Mouse (Mus musculus): ENCODE data around the gene Pheta2. TPM values are rescaled to one million over a fixed set of nuclear protein-coding genes. Genes with fewer than 3 reads are reported as not detected.

Pheta2 gene
- polyA plus RNA-seq, 1 experiment from 2014 or later, result 1.1 TPM

DNA sequence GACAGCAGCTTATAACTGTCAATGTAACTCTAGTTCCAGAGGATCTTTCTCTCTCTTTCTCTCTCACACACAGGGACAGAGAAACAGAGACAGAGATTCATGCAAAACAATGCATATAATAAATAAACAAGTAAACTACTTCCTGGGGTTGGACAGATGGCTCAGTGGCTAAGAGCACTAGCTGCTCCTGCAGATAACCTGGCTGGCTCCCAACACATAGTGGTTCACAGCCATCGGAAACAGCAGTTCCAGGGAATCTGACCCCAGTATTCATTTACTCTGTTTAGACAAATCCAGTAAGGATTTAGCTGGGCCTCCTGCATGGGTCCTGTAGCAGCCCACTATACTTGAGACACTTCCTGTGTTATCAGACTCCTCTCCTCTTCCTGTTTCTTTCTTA is 19.1 kb upstream of the Pheta2 start:
- 79% methylated on average over 1 of the region's 1 CpGs for WGBS
- H3K4me2 ChIP-seq (ENCODE audit: low read length), result no peak overlapping the region
- no peak overlapping the region for H3K9ac ChIP-seq (ENCODE audit: low read depth, low read length)
- H3K4me3 ChIP-seq (ENCODE audit: low read depth, low read length), result no peak overlapping the region
- H3K36me3 ChIP-seq (ENCODE audit: control insufficient read depth, insufficient read depth, low read length), result no peaks in the 10 kb centered on the region
- H3K27ac ChIP-seq (ENCODE audit: low read length), result no peak overlapping the region
- no peaks in the 10 kb centered on the region for H3K4me1 ChIP-seq (ENCODE audit: control insufficient read depth, insufficient read depth, low read length)
- no peaks in the 10 kb centered on the region for H3K9me3 ChIP-seq (replicated peaks; ENCODE audit: control insufficient read depth, low read length, poor library complexity, severe bottlenecking)
- H3K27me3 ChIP-seq (ENCODE audit: control insufficient read depth, insufficient read depth, low read depth, low read length), result no peaks in the 10 kb centered on the region
- no peak for ATAC-seq

DNA sequence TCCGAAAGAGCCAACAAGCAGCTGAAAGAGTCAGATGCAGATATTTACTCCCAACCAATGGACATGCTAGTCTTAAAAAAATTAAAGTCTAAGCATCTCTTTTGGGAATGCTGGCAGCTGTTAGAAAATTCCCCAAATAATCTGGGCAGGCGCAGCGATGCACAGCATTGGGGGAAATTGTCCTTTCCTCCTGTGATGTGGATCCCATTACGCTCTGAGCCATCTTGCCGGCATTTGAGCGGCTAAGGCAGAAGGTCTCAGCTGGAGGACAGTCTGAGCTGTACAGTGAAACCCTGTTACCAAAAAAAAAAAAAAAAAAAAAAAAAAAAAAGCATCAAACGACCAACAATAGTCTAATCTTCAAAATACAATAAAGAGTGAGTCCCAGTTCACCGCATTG is 16.5 kb upstream of the Pheta2 start:
- Histone ChIP-seq H3K4me3 (ENCODE audit: low read depth, low read length) (no peak overlapping the region), H3K4me2 (ENCODE audit: low read length) (no peak overlapping the region), H3K27me3 (ENCODE audit: control insufficient read depth, insufficient read depth, low read depth, low read length) (no peaks in the 10 kb centered on the region), H3K4me1 (ENCODE audit: control insufficient read depth, insufficient read depth, low read length) (no peaks in the 10 kb centered on the region), H3K27ac (ENCODE audit: low read length) (no peak overlapping the region), H3K9me3 (replicated peaks; ENCODE audit: control insufficient read depth, low read length, poor library complexity, severe bottlenecking) (no peaks in the 10 kb centered on the region), H3K9ac (ENCODE audit: low read depth, low read length) (no peak overlapping the region), H3K36me3 (ENCODE audit: control insufficient read depth, insufficient read depth, low read length) (no peaks in the 10 kb centered on the region)
- 75% methylated on average over 8 of the region's 8 CpGs for WGBS
- no peak for ATAC-seq

DNA sequence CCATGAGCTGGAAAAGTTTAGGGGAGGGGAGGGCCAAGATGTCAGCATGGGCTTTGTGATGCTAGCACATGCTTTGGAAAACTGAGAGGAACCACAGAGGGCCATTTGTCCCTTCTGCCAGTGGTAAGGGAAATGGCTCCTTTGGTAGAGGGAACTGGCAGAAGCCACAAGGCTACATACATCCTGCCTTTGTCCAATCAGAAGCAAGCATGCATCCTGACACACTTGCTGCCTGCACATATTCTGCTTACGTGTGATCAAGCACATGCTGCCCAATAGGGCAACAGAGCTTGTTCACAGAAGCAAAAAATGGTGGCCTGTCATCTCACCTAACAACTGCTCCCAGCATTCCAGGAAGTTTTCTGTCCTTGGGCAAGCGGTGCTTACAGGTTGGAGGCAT is 13.4 kb upstream of the Pheta2 start:
- H3K9me3 ChIP-seq (replicated peaks; ENCODE audit: control insufficient read depth, low read length, poor library complexity, severe bottlenecking), result no peaks in the 10 kb centered on the region
- no peak overlapping the region for H3K4me2 ChIP-seq (ENCODE audit: low read length)
- no peaks in the 10 kb centered on the region for H3K36me3 ChIP-seq (ENCODE audit: control insufficient read depth, insufficient read depth, low read length)
- ATAC-seq, result no peak
- H3K4me1 ChIP-seq (ENCODE audit: control insufficient read depth, insufficient read depth, low read length), result no peaks in the 10 kb centered on the region
- H3K27ac ChIP-seq (ENCODE audit: low read length), result no peak overlapping the region
- H3K9ac ChIP-seq (ENCODE audit: low read depth, low read length), result no peak overlapping the region
- no peaks in the 10 kb centered on the region for H3K27me3 ChIP-seq (ENCODE audit: control insufficient read depth, insufficient read depth, low read depth, low read length)
- WGBS, result 75% methylated on average over 2 of the region's 2 CpGs
- no peak overlapping the region for H3K4me3 ChIP-seq (ENCODE audit: low read depth, low read length)

DNA sequence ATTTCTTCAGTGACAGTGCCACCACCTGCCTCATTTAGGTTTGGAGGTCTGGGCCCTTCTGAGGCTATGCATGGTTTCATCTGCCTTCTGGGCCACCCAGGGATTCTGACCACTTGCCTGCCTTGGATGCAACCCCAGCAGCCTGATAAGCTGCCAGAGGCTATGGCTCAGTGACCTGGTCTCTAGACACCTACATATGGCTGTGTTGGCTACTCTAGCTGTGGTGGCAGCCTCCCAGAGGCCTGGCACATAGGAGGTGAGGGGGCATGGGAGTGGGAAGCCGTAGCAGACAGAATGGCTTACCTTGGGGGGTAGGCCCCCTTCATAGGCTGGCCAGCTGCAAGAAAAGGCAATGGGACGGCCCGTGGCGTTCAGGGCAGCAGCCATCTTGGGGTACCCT is 3.5 kb upstream of the Pheta2 start:
- Histone ChIP-seq H3K27ac (ENCODE audit: low read length) (no peak overlapping the region), H3K27me3 (ENCODE audit: control insufficient read depth, insufficient read depth, low read depth, low read length) (peaks cover under 1% of the 10 kb centered on the region), H3K9me3 (replicated peaks; ENCODE audit: control insufficient read depth, low read length, poor library complexity, severe bottlenecking) (no peaks in the 10 kb centered on the region), H3K9ac (ENCODE audit: low read depth, low read length) (no peak overlapping the region), H3K36me3 (ENCODE audit: control insufficient read depth, insufficient read depth, low read length) (no peaks in the 10 kb centered on the region), H3K4me3 (ENCODE audit: low read depth, low read length) (no peak overlapping the region), H3K4me2 (ENCODE audit: low read length) (no peak overlapping the region), H3K4me1 (ENCODE audit: control insufficient read depth, insufficient read depth, low read length) (peaks cover 10% of the 10 kb centered on the region)
- WGBS, result 94% methylated on average over 4 of the region's 4 CpGs
- ATAC-seq, result no peak

DNA sequence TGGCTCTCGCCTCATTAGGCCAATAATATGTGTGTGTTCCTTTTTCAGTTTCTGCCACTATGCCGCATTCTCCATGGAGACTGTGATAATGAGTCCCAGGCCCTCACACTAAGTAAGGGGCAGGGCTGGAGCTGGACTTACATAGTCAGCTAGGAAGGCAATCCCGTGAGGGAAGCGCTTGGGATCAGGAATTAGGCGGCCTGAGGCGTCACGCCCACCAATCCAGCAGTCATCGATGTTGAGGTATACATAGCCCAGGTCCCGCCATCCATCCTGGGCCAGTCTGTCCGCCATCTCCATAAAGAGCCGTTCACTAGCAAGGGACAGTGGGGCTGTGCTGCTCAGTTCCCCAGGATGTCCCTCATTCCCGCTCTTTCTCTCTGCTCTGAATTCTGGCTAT is 2.1 kb upstream of the Pheta2 start:
- no peaks in the 10 kb centered on the region for H3K36me3 ChIP-seq (ENCODE audit: control insufficient read depth, insufficient read depth, low read length)

DNA sequence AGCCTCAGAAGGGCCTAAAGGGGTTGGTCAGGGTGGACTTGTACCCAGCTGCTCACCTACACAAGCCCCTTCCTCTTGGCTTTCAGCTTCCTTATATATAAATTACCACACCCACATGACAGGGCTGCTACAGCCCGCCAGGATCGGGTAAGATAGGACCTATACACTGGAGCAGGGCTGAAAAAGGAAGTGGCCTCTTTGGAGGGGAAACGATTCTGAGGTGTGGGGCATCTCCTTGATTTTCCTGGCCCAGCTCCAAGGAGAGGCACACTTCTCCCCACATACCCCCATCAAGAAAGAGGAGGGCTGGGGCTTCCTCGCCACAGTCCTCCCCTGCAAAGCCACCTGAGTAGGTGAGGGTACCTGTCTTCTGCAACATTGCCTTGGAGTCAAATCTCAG is 867 bp upstream of the Pheta2 start:
- ATAC-seq, result no peak
- Histone ChIP-seq H3K4me2 (ENCODE audit: low read length) (peak overlapping the region; percentile 72), H3K27ac (ENCODE audit: low read length) (no peak overlapping the region), H3K27me3 (ENCODE audit: control insufficient read depth, insufficient read depth, low read depth, low read length) (peaks cover 7% of the 10 kb centered on the region), H3K9me3 (replicated peaks; ENCODE audit: control insufficient read depth, low read length, poor library complexity, severe bottlenecking) (no peaks in the 10 kb centered on the region), H3K9ac (ENCODE audit: low read depth, low read length) (peak overlapping the region; percentile 79), H3K4me3 (ENCODE audit: low read depth, low read length) (peak overlapping the region; percentile 65), H3K4me1 (ENCODE audit: control insufficient read depth, insufficient read depth, low read length) (peaks cover 12% of the 10 kb centered on the region), H3K36me3 (ENCODE audit: control insufficient read depth, insufficient read depth, low read length) (no peaks in the 10 kb centered on the region)
- 54% methylated on average over 4 of the region's 4 CpGs for WGBS

More for the DNA sequence above, 2.1 kb upstream of the Pheta2 start:
- ATAC-seq, result no peak
- Histone ChIP-seq H3K9ac (ENCODE audit: low read depth, low read length) (no peak overlapping the region), H3K27ac (ENCODE audit: low read length) (no peak overlapping the region), H3K27me3 (ENCODE audit: control insufficient read depth, insufficient read depth, low read depth, low read length) (peaks cover 7% of the 10 kb centered on the region), H3K4me2 (ENCODE audit: low read length) (no peak overlapping the region), H3K4me1 (ENCODE audit: control insufficient read depth, insufficient read depth, low read length) (peaks cover 12% of the 10 kb centered on the region), H3K9me3 (replicated peaks; ENCODE audit: control insufficient read depth, low read length, poor library complexity, severe bottlenecking) (no peaks in the 10 kb centered on the region), H3K4me3 (ENCODE audit: low read depth, low read length) (no peak overlapping the region)
- 77% methylated on average over 12 of the region's 12 CpGs for WGBS

DNA sequence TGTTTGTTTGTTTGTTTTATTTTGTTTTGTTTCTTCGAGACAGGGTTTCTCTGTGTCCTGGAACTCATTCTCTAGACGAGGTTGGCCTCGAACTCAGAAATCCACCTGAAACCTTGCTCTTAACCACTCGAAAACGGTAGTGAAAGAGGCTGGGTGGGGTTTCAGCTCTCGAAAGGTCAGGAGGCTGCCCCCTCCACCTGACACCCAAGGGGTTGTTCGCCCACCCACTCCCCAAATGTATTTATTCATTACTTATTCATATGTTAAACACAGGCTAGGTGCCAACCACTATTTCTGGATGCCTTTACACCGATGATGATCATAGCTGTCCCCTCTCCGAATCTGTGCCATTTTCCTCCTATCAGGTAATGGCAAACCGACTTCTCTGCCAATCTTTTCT is 408 bp downstream of the Pheta2 start:
- H3K4me3 ChIP-seq (ENCODE audit: low read depth, low read length), result peak overlapping the region; percentile 65
- peaks cover 7% of the 10 kb centered on the region for H3K27me3 ChIP-seq (ENCODE audit: control insufficient read depth, insufficient read depth, low read depth, low read length)
- no peaks in the 10 kb centered on the region for H3K36me3 ChIP-seq (ENCODE audit: control insufficient read depth, insufficient read depth, low read length)
- ATAC-seq, result no peak
- H3K27ac ChIP-seq (ENCODE audit: low read length), result no peak overlapping the region
- 58% methylated on average over 10 of the region's 10 CpGs for WGBS
- peaks cover 12% of the 10 kb centered on the region for H3K4me1 ChIP-seq (ENCODE audit: control insufficient read depth, insufficient read depth, low read length)
- H3K9ac ChIP-seq (ENCODE audit: low read depth, low read length), result peak overlapping the region; percentile 79
- no peaks in the 10 kb centered on the region for H3K9me3 ChIP-seq (replicated peaks; ENCODE audit: control insufficient read depth, low read length, poor library complexity, severe bottlenecking)
- H3K4me2 ChIP-seq (ENCODE audit: low read length), result peak overlapping the region; percentile 72

DNA sequence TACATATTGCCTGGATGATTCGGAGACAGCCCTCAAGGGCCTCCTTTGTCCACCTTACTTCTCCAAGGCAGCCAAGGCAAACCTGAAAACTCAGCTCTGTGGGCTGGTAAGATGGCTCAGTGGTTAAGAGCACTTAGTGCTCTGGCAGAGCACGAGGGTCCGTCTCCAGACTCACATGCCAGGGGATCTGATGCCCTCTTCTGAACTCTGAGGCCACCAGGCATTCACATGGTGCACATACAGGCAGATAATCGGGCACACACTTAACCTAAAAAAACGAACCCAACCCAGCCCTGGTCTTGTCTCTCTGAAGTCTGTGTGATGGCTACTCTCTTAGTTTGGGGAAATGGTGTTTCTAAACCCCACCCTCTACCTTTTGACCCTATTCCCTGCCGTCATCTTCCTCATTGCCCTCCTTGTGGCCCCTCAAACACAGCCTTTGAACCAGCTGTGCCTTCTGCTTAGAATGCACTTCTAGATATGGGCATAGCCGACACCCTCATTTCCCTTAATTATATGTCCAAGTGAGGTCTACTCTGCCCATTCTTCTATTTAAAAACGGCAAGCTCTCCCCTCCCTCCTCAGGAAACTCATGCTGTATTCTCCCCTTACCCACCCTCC is 1.0 kb downstream of the Pheta2 start:
- WGBS, result 74% methylated on average over 8 of the region's 8 CpGs

DNA sequence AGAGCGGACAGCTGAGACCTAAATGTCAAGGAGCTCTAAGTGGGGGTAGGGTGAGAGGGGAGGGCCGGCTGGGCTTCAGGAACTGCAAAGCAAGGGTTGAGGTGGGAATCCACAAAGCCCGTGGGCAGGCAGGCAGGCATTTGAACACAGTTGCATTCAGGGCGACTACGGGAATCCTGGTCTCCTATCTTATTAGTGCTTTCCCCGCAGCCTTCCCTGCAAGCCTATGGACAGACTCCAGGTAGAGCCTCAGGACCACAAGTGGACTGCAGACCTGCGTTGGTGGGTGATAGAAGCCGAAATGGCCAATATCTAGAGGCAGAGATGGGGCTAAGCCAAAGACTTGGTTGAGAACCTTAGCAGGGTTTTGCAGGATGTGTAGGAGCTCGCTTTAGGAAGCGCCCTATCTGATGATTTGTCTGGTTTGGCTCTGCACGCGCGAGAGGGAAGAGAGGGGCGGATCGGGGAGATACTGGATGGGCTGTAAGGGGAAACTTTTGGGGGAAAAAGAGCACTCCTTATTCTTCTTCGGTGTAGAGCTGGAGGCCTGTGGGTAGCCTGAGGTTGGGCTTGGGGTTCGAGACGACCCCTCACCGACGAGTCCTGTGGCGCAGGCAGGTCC is 1.8 kb downstream of the Pheta2 start:
- no peak overlapping the region for H3K27ac ChIP-seq (ENCODE audit: low read length)
- H3K27me3 ChIP-seq (ENCODE audit: control insufficient read depth, insufficient read depth, low read depth, low read length), result peaks cover 7% of the 10 kb centered on the region
- peaks cover 12% of the 10 kb centered on the region for H3K4me1 ChIP-seq (ENCODE audit: control insufficient read depth, insufficient read depth, low read length)
- no peak for ATAC-seq
- H3K9ac ChIP-seq (ENCODE audit: low read depth, low read length), result peak overlapping the region; percentile 56; the same call in 1 of the 2 replicates
- peak overlapping the region; percentile 50 for H3K4me2 ChIP-seq (ENCODE audit: low read length)
- no peak overlapping the region; the same call in 1 of the 2 replicates for H3K4me3 ChIP-seq (ENCODE audit: low read depth, low read length)
- H3K9me3 ChIP-seq (replicated peaks; ENCODE audit: control insufficient read depth, low read length, poor library complexity, severe bottlenecking), result no peaks in the 10 kb centered on the region
- no peaks in the 10 kb centered on the region for H3K36me3 ChIP-seq (ENCODE audit: control insufficient read depth, insufficient read depth, low read length)
- WGBS, result 44% methylated on average over 21 of the region's 21 CpGs

More for the DNA sequence above, 1.0 kb downstream of the Pheta2 start:
- peaks cover 7% of the 10 kb centered on the region for H3K27me3 ChIP-seq (ENCODE audit: control insufficient read depth, insufficient read depth, low read depth, low read length)
- no peak for ATAC-seq
- no peaks in the 10 kb centered on the region for H3K9me3 ChIP-seq (replicated peaks; ENCODE audit: control insufficient read depth, low read length, poor library complexity, severe bottlenecking)
- peaks cover 12% of the 10 kb centered on the region for H3K4me1 ChIP-seq (ENCODE audit: control insufficient read depth, insufficient read depth, low read length)
- no peaks in the 10 kb centered on the region for H3K36me3 ChIP-seq (ENCODE audit: control insufficient read depth, insufficient read depth, low read length)
- no peak overlapping the region for H3K27ac ChIP-seq (ENCODE audit: low read length)
- H3K4me3 ChIP-seq (ENCODE audit: low read depth, low read length), result no peak overlapping the region
- H3K4me2 ChIP-seq (ENCODE audit: low read length), result no peak overlapping the region
- H3K9ac ChIP-seq (ENCODE audit: low read depth, low read length), result no peak overlapping the region

Measured in midbrain, embryonic 16.5 days (tissue).